In the genomic region with DNA sequence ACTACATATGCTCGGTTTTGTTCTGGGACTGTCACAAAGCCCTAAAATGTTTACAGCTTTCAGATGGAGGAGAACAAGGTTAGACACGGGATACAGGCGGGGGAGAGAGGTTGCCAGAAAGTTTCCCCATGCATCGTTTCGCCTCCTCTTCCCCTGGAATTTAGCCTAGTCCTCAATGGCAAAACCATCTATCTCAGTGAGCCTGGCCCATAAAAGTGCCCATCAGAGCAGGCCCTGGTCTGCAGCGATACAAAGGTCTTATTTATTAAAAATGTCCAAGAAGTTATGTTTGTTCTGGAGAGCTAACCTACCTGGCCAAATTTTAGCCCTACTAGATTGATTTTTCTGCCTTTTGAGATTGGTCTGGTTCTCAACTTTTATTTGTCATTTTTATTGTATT, we compare ENCODE assay signal across 28 mouse cellular contexts.
"Had no signal": no experiment of that assay in that cellular context is flagged by ENCODE, and none has a peak within 500 bp of the region (broad histone marks: within the 10 kb centered on the region; RNA-seq: fewer than 3 reads in every experiment).

No protein-coding gene starts in this region.

- H3K36me3 ChIP-seq: embryonic facial prominence, embryonic 10.5 days; embryonic facial prominence, embryonic 12.5 days; embryonic facial prominence, embryonic 13.5 days; embryonic facial prominence, embryonic 15.5 days; forebrain, embryonic 10.5 days; forebrain, embryonic 12.5 days; forebrain, embryonic 15.5 days had no signal

- H3K27me3 ChIP-seq: embryonic facial prominence, embryonic 12.5 days; embryonic facial prominence, embryonic 13.5 days; embryonic facial prominence, embryonic 15.5 days; forebrain, embryonic 12.5 days; forebrain, embryonic 13.5 days; forebrain, embryonic 15.5 days had no signal

- DNase-seq: cerebellum, adult 2 months; cerebellum, adult 8-10 months; cerebellum, adult 9-10 months; cerebellum, adult 9-11 months; cerebellum, postnatal 10 days; cerebellum, postnatal 14 days; cerebellum, postnatal 25 days; cerebellum, postnatal 36 days; embryo, embryonic 11 days; forebrain, postnatal 0 days; gastrocnemius, adult 2 months; gastrocnemius, postnatal 10 days; gastrocnemius, postnatal 14 days; gastrocnemius, postnatal 25 days; gastrocnemius, postnatal 36 days; heart, adult 11 months; heart, adult 18-20 months had no signal

- ATAC-seq: forebrain, embryonic 13.5 days; forebrain, embryonic 14.5 days; forebrain, embryonic 15.5 days; forebrain, embryonic 16.5 days; forebrain, postnatal 0 days had no signal

- H3K4me2 ChIP-seq: embryonic facial prominence, embryonic 12.5 days; embryonic facial prominence, embryonic 13.5 days; embryonic facial prominence, embryonic 15.5 days; forebrain, embryonic 12.5 days; forebrain, embryonic 13.5 days; forebrain, embryonic 15.5 days had no signal

- H3K9me3 ChIP-seq: embryonic facial prominence, embryonic 10.5 days; embryonic facial prominence, embryonic 12.5 days; embryonic facial prominence, embryonic 13.5 days; embryonic facial prominence, embryonic 15.5 days; forebrain, embryonic 10.5 days; forebrain, embryonic 12.5 days; forebrain, embryonic 13.5 days; forebrain, embryonic 15.5 days had no signal

- H3K9ac ChIP-seq: embryonic facial prominence, embryonic 12.5 days; embryonic facial prominence, embryonic 13.5 days; embryonic facial prominence, embryonic 15.5 days; forebrain, embryonic 12.5 days; forebrain, embryonic 13.5 days; forebrain, embryonic 15.5 days; forebrain, postnatal 0 days had no signal

- H3K4me3 ChIP-seq: embryonic facial prominence, embryonic 10.5 days; embryonic facial prominence, embryonic 12.5 days; embryonic facial prominence, embryonic 13.5 days; embryonic facial prominence, embryonic 15.5 days; erythroblast, embryonic 14.5 days; forebrain, embryonic 10.5 days; forebrain, embryonic 12.5 days; forebrain, embryonic 13.5 days; forebrain, embryonic 15.5 days; gastrocnemius, adult 2 months had no signal

- H3K27ac ChIP-seq: embryonic facial prominence, embryonic 10.5 days; embryonic facial prominence, embryonic 12.5 days; embryonic facial prominence, embryonic 13.5 days; embryonic facial prominence, embryonic 15.5 days; forebrain, embryonic 10.5 days; forebrain, embryonic 12.5 days; forebrain, embryonic 13.5 days; forebrain, embryonic 15.5 days; gastrocnemius, adult 2 months had no signal

- H3K4me1 ChIP-seq: embryonic facial prominence, embryonic 10.5 days; embryonic facial prominence, embryonic 12.5 days; embryonic facial prominence, embryonic 13.5 days; embryonic facial prominence, embryonic 15.5 days; forebrain, embryonic 10.5 days; forebrain, embryonic 12.5 days; forebrain, embryonic 13.5 days; forebrain, embryonic 15.5 days had no signal
